Mouse (Mus musculus) kidney, embryonic 15.5 days (tissue): ENCODE measurements around the gene Bicral. TPM values are rescaled to one million over a fixed set of nuclear protein-coding genes. Genes with fewer than 3 reads are reported as not detected.

Source experiments
- ATAC-seq: fragments of 200-750 bp; cut with Nextera tagmentation; replicated peaks from 2 replicates; pipeline ENCODE4 v1.8.0; 2017; ENCODE audit warnings: moderate TSS enrichment; ENCODE audit not compliant: low FRiP score
- H3K27ac ChIP-seq: fragments of 300-500 bp; sonication (generic); 2 replicates; pipeline ENCODE4 v1.5.1; 2015; ENCODE audit warnings: mild to moderate bottlenecking, inconsistent platforms
- H3K27me3 ChIP-seq: fragments of 300-500 bp; sonication (generic); 2 replicates; pipeline ENCODE4 v1.6.1; 2015; ENCODE audit warnings: inconsistent platforms
- H3K36me3 ChIP-seq: fragments of 300-500 bp; sonication (generic); 2 replicates; pipeline ENCODE4 v1.6.1; 2015; ENCODE audit warnings: inconsistent platforms
- H3K4me1 ChIP-seq: fragments of 300-500 bp; sonication (generic); 2 replicates; pipeline ENCODE4 v1.6.1; 2015; ENCODE audit warnings: inconsistent platforms
- H3K4me2 ChIP-seq: fragments of 300-500 bp; sonication (generic); 2 replicates; pipeline ENCODE4 v1.6.1; 2015; ENCODE audit warnings: moderate library complexity, mild to moderate bottlenecking, inconsistent platforms
- H3K4me3 ChIP-seq: fragments of 300-500 bp; sonication (generic); replicated peaks from 2 replicates; pipeline ENCODE4 v1.5.1; 2015; ENCODE audit warnings: mild to moderate bottlenecking, inconsistent platforms
- H3K9ac ChIP-seq: fragments of 300-500 bp; sonication (generic); 2 replicates; pipeline ENCODE4 v1.6.1; 2015; ENCODE audit warnings: mild to moderate bottlenecking, inconsistent platforms
- H3K9me3 ChIP-seq: fragments of 300-500 bp; sonication (generic); replicated peaks from 2 replicates; pipeline ENCODE4 v1.6.1; 2016; ENCODE audit warnings: inconsistent platforms
- WGBS: fragments of 180-500 bp; shearing (Covaris S2); methylation state at CpG from one replicate; pipeline ENCODE4 v1.1.7; 2015; ENCODE audit warnings: mixed read lengths; 5-methylcytosine and 5-hydroxymethylcytosine counted together
- polyA plus RNA-seq: library from polyadenylated mRNA; unstranded; fragments of >200 nt; fragmentation: Nextera tagmentation; extraction: Ambion mirVana; gene quantifications from 2 replicates; pipeline ENCODE4 v1.2.1, GENCODE M21; 2015

Bicral gene
- 4.2 and 4.9 TPM in 2 replicates for polyA plus RNA-seq

DNA sequence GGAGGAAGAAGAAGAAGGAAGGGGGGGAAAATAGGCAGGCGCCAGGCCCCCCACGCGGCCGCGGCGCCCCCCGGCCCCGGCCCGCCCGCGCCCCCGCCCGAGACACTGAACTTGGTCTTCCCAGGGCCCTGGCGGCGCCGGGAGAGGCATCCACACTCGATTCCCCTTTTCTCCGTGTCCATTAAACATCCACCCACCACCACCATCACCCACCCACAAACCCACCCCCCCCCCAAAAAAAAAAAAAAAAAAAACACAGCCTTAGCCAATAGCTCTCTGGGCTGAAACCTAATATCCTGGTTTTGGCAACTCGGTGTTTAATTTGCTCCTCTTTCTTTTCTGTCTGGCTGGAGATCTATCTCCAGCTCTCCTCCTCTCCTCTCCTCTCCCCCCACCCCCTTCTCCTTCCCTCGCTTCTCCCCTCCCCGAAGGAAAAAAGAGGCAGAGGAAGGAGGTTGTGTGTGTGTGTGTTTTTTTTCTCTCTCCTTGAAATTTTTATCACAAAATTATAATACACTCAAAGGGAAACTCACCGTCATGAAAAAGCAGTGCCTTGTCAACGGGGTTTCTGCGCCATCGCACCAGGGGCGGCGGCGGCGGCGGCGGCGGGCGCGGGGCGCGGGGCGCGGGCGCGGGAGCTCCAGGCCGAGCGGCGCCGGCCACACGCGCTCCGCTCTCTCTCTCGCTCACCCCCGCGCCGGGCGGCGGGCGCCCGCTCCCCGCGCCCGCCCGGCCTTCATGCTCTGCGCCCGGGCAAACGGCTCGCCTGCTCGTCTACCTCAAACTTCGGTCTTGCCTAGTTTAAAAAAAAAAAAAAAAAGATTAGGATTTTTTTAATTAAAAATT is at the start of gene Bicral:
TSS of gene Bicral (minus strand) at position 580 of the 846 bp plus-strand sequence.
- peak within 1 kb of the TSS; percentile 91 for H3K4me3 ChIP-seq
- peaks cover 36% of the 10 kb centered on the region for H3K4me1 ChIP-seq
- H3K36me3 ChIP-seq = no peaks in the 10 kb centered on the region
- H3K27ac ChIP-seq = peak within 1 kb of the TSS; percentile 100
- under 1% methylated on average over 63 of the region's 65 CpGs for WGBS
- ATAC-seq = peak; percentile 73
- peak within 1 kb of the TSS; percentile 67 for H3K4me2 ChIP-seq
- H3K9ac ChIP-seq = peak within 1 kb of the TSS; percentile 100
- no peaks in the 10 kb centered on the region for H3K27me3 ChIP-seq
- H3K9me3 ChIP-seq = no peaks in the 10 kb centered on the region

GRCm38 (mm10) chr17:46903876-46904490 is 45.7 kb upstream of the Bicral start:
- H3K36me3 ChIP-seq = no peaks in the 10 kb centered on the region
- H3K9me3 ChIP-seq = no peaks in the 10 kb centered on the region; the same call in 1 of the 2 replicates
- no peak overlapping the region for H3K9ac ChIP-seq
- no peak overlapping the region for H3K4me2 ChIP-seq
- peak; percentile 78; the same call in 1 of the 2 replicates for ATAC-seq
- no peaks in the 10 kb centered on the region for H3K4me1 ChIP-seq
- no peak overlapping the region for H3K27ac ChIP-seq
- no peaks in the 10 kb centered on the region for H3K27me3 ChIP-seq
- 22% methylated on average over 19 of the region's 19 CpGs for WGBS
- no peak overlapping the region for H3K4me3 ChIP-seq

- 69% methylated on average over 2 of the region's 2 CpGs for WGBS
- Histone ChIP-seq H3K9ac (no peak overlapping the region), H3K4me3 (no peak overlapping the region), H3K9me3 (no peaks in the 10 kb centered on the region), H3K27ac (no peak overlapping the region), H3K4me1 (peaks cover 24% of the 10 kb centered on the region), H3K4me2 (no peak overlapping the region), H3K27me3 (no peaks in the 10 kb centered on the region), H3K36me3 (no peaks in the 10 kb centered on the region)
- no peak for ATAC-seq
These were observed 42.7 kb upstream of the Bicral start for GRCm38 (mm10) chr17:46900941-46901340.

DNA sequence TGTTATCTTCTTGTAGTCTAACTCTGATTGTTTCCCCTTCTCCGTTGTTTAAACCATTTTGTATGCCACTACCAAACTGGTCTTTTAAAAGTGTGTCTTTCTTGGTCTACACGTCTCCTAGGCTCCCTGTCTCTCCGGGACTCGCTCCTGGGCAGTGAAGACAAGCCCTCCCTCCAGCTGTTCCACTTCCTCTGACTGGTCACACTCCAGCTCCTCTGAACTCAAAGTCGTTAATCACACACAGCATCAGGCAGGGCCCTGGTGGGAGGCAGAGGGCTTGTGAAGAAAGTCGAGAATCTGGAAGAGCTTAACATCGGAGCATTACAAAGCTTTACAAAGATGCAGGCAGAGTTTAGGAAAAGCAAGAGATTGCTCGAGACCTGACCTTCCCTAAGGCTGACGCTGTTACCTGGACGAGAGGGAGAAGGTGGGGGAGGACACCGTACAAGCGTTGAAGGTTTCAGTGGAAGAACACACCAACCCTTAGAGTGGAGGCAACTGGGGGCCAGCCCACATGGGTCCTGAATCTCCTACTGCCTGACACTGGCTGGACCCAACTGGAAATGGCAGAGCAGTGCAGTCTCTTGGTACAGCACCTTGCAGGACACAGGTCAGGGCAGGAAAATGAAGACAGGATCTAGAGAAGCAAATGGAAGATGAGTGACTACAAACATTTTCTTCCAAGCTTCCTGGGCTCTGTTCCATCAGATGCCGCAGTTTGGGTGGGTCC is 39.1 kb upstream of the Bicral start:
- Histone ChIP-seq H3K9ac (no peak overlapping the region), H3K27me3 (no peaks in the 10 kb centered on the region), H3K9me3 (no peaks in the 10 kb centered on the region), H3K27ac (peak overlapping the region; percentile 85), H3K36me3 (peaks cover 8% of the 10 kb centered on the region), H3K4me2 (peak overlapping the region; percentile 41), H3K4me3 (0 out of 2 replicates have a peak overlapping the region, but pooled peaks have one; percentile 9), H3K4me1 (peaks cover 37% of the 10 kb centered on the region)
- peak; percentile 96 for ATAC-seq
- 13% methylated on average over 13 of the region's 13 CpGs for WGBS

DNA sequence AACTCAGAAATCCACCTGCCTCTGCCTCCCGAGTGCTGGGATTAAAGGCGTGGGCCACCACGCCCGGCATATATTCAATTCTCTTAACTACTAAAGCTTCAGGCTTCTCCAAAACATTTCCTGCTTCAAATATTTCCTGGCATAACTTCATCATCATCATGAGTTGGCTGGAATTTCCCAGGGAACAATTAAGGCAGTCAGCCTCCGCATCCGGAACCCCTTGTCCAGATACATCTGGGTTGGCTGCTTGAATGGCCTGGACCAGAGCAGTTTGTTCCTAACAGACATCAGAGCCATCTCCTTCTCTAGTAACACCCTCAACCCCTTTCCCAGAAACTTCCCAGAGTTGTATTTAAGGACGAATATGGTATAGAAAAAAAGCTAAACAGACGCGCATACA is 37.1 kb upstream of the Bicral start:
- Histone ChIP-seq H3K4me2 (no peak overlapping the region), H3K4me3 (no peak overlapping the region), H3K36me3 (peaks cover 11% of the 10 kb centered on the region), H3K27ac (no peak overlapping the region), H3K9ac (no peak overlapping the region), H3K27me3 (no peaks in the 10 kb centered on the region), H3K9me3 (no peaks in the 10 kb centered on the region), H3K4me1 (peaks cover 50% of the 10 kb centered on the region)
- ATAC-seq = no peak
- WGBS = 89% methylated on average over 9 of the region's 9 CpGs

DNA sequence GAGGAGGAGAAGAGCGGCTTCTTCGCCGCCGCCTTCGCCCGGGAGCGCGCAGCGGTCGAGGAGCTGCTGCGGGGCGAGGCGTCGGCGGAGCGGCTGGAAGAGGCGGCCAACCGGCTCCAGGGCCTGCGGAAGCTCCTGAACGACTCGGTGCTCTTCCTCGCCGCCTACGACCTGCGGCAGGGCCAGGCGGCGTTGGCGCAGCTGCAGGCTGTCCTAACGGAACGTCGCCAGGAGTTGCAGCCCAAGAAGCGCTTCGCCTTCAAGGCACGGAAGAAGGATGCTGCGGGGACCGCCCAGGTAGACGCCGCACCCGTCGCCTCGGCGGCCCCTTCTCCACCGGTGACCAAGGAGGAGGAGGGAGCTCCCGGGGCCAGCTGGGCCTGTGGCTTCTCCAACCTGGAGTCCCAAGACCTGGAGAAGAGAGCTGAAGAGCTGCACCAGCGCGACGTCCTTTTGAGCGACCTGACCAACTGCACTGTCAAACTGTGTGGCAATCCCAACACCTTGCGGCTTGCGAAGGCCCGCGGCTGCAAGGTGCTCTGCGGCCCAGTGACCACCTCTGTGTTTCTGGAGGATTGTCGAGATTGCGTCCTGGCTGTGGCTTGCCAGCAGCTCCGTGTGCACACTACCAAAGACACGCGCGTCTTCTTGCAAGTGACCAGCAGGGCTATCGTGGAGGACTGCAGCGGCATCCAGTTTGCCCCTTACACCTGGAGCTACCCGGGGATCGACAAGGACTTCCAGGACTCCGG is 32.7 kb upstream of the Bicral start:
- ATAC-seq = peak; percentile 31
- Histone ChIP-seq H3K4me2 (peak overlapping the region; percentile 80), H3K27ac (peak overlapping the region; percentile 87), H3K9ac (peak overlapping the region; percentile 89), H3K4me1 (peaks cover 39% of the 10 kb centered on the region), H3K4me3 (peak overlapping the region; percentile 83), H3K9me3 (no peaks in the 10 kb centered on the region), H3K36me3 (peaks cover 11% of the 10 kb centered on the region), H3K27me3 (no peaks in the 10 kb centered on the region)
- WGBS = 1% methylated on average over 64 of the region's 64 CpGs

DNA sequence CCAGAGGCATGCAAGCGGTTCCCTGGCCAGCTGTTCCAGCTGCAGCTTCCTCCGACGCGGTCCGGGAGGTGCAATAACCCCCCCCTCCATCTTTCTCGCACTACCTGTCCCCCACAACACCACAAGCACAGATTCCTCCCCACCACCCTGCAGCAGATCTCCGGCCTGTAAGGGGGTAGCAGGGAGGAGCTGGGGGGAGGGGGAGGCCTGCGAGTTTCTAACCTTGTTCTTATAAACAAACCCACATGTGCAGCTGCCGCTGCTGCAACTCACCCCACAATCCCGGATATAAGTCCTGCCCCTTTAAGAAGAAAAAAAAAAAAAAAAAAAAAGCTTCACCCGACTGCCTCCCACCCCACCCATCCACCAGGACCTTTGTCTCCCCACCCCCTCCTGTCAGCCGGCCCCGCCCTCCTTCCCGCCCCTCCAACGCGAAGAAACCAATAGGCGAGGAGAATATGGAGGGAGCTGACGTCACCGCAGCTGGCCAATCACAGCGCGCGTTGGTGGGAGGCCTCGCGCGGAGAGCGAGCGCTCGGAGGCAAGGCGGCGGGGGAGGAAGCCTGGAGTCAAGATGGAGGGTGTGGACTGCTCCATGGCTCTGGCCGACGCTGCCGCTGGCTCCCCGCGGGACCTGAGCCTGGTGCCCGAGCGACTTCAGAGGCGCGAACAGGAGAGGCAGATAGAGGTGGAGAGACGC is 32.0 kb upstream of the Bicral start, which contains the start of gene Tbcc:
TSS of gene Tbcc (plus strand) at position 569 of the 700 bp plus-strand sequence.
- Histone ChIP-seq H3K9ac (peak within 1 kb of the TSS; percentile 89), H3K27ac (peak within 1 kb of the TSS; percentile 97), H3K4me2 (peak within 1 kb of the TSS; percentile 93), H3K27me3 (no peaks in the 10 kb centered on the region), H3K4me1 (peaks cover 43% of the 10 kb centered on the region), H3K36me3 (peaks cover 11% of the 10 kb centered on the region), H3K4me3 (peak within 1 kb of the TSS; percentile 83), H3K9me3 (no peaks in the 10 kb centered on the region)
- WGBS = under 1% methylated on average over 40 of the region's 40 CpGs
- peak; percentile 93 for ATAC-seq

DNA sequence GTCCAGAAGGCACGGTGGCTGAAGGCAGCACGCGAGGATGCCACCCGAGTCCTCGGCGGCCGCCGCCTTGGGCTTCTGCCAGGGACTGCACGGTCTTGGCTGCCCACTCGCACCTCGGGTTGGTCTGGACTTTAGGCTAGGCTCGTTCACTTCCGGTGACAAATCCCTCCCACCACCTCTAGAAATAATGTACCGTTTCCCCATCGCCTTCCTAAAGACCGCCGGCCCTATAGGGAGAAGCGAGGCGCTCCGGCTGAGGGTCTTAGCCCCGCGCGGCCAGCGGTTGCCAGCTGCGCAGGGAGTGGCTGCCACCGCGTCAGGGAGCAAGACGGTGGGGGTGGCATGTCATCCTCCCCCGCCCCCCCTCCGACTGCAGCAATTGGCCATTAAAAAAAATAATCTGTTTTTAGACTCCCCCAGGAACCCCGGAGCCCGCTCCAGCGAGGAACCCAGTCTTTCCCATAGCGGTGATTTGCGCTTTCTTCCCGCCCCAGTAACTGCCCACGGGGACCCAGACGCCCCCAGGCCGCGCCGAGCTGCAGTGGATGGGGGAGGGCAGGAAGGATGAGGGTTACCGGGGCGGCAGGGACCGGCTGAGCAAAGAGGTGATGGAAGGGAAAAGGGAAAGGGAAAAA is 31.3 kb upstream of the Bicral start:
- H3K9ac ChIP-seq = peak overlapping the region; percentile 60
- H3K27ac ChIP-seq = peak overlapping the region; percentile 97
- no peaks in the 10 kb centered on the region for H3K27me3 ChIP-seq
- peak overlapping the region; percentile 83 for H3K4me3 ChIP-seq
- ATAC-seq = peak; percentile 61
- H3K4me2 ChIP-seq = peak overlapping the region; percentile 93
- H3K9me3 ChIP-seq = no peaks in the 10 kb centered on the region
- under 1% methylated on average over 44 of the region's 44 CpGs for WGBS
- peaks cover 11% of the 10 kb centered on the region for H3K36me3 ChIP-seq
- peaks cover 43% of the 10 kb centered on the region for H3K4me1 ChIP-seq

GRCm38 (mm10) chr17:46888511-46889212 is 30.4 kb upstream of the Bicral start:
- Histone ChIP-seq H3K4me1 (peaks cover 46% of the 10 kb centered on the region), H3K4me2 (peak overlapping the region; percentile 93), H3K36me3 (peaks cover 7% of the 10 kb centered on the region; the same call in 1 of the 2 replicates), H3K27me3 (no peaks in the 10 kb centered on the region), H3K9me3 (no peaks in the 10 kb centered on the region), H3K4me3 (peak overlapping the region; percentile 83), H3K9ac (peak overlapping the region; percentile 60), H3K27ac (peak overlapping the region; percentile 97)
- ATAC-seq = no peak
- WGBS = 35% methylated on average over 16 of the region's 16 CpGs
